Mouse (Mus musculus): Measurements from ENCODE around the gene Rpn1.

Rpn1 gene

GRCm38 (mm10) chr6:88095377-88095776 lies 11.1 kb downstream of the Rpn1 start:
- POLR2A ChIA-PET: interaction anchor here in 3 of 4 experiments (0.8 to 4.2 kb wide), 8 partner anchors 10 to 247 kb away, joined by 3 to 28 read pairs (median 4); partner anchors contain the start of genes Rab7 (in 2 of the 3) and Rpn1 (in 1 of the 3)
- CTCF ChIA-PET: no interaction called here

- POLR2A ChIA-PET: interaction anchor here in 3 of 4 experiments (0.6 to 4.1 kb wide), 9 partner anchors 12 to 1732 kb away, joined by 3 to 35 read pairs (median 4); partner anchors contain the start of genes Rab7 (in 1 of the 3) and Rpn1 (in 1 of the 3)
- CTCF ChIA-PET: interaction anchor here in 2 of 4 experiments (0.5 to 0.6 kb wide), 2 partner anchors 109 to 141 kb away, joined by 3 to 4 read pairs; no protein-coding TSS in a partner anchor
Observed at GRCm38 (mm10) chr6:88102096-88102495, 17.8 kb downstream of the Rpn1 start.

- POLR2A ChIA-PET: interaction anchor here in 3 of 4 experiments (0.6 to 4.6 kb wide), 36 partner anchors 7 to 736 kb away, joined by 3 to 35 read pairs (median 4); partner anchors contain the start of genes Rab7 (in 3 of the 3), Rpn1 (in 3 of the 3), H1fx (in 2 of the 3) and Abtb1 (in 1 of the 3)
- CTCF ChIA-PET: interaction anchor here (0.5 to 2.3 kb wide), 22 partner anchors 8 to 888 kb away, joined by 3 to 11 read pairs (median 3); partner anchors contain the start of gene Rpn1 (in 1 of the 4)
Observed at GRCm38 (mm10) chr6:88105783-88106611, 21.7 kb downstream of the Rpn1 start.

GRCm38 (mm10) chr6:88106612-88107123 lies 22.4 kb downstream of the Rpn1 start:
- ChIA-PET POLR2A (interaction anchor here in 3 of 4 experiments (0.6 to 4.6 kb wide), 14 partner anchors 11 to 729 kb away, joined by 3 to 31 read pairs (median 6); partner anchors contain the start of genes Rpn1 (in 3 of the 3) and Rab7 (in 2 of the 3)), CTCF (interaction anchor here in 3 of 4 experiments (0.5 to 1.9 kb wide), 6 partner anchors 9 to 19 kb away, joined by 3 to 9 read pairs (median 4); no protein-coding TSS in a partner anchor)

GRCm38 (mm10) chr6:88107661-88108535 lies 23.6 kb downstream of the Rpn1 start:
- ChIA-PET POLR2A (interaction anchor here in 3 of 4 experiments (0.5 to 4.6 kb wide), 32 partner anchors 8 to 1055 kb away, joined by 3 to 31 read pairs (median 4); partner anchors contain the start of genes Abtb1 (in 1 of the 3), Isy1 (in 1 of the 3), Rab43 (in 1 of the 3) and Rab7 (in 1 of the 3)), CTCF (interaction anchor here in 3 of 4 experiments (0.6 to 1.9 kb wide), 5 partner anchors 9 to 82 kb away, joined by 3 to 9 read pairs (median 6); no protein-coding TSS in a partner anchor)

- ChIA-PET POLR2A (interaction anchor here in 2 of 4 experiments (0.6 to 3.9 kb wide), 10 partner anchors 8 to 729 kb away, joined by 3 to 31 read pairs (median 3); partner anchors contain the start of genes Abtb1 (in 1 of the 2), Rab7 (in 1 of the 2) and Ruvbl1 (in 1 of the 2)), CTCF (interaction anchor here (0.5 to 4.7 kb wide), 23 partner anchors 9 to 747 kb away, joined by 3 to 49 read pairs (median 3); partner anchors contain the start of gene Rpn1 (in 1 of the 4))
Observed at GRCm38 (mm10) chr6:88113139-88113538, 28.9 kb downstream of the Rpn1 start.

GRCm38 (mm10) chr6:88114414-88114813 lies 30.1 kb downstream of the Rpn1 start:
- ChIA-PET CTCF (interaction anchor here in 3 of 4 experiments (2.0 to 4.7 kb wide), 4 partner anchors 9 to 128 kb away, joined by 7 to 49 read pairs (median 26); no protein-coding TSS in a partner anchor), POLR2A (interaction anchor here in 2 of 4 experiments (0.5 to 3.9 kb wide), 4 partner anchors 9 to 23 kb away, joined by 3 to 31 read pairs (median 8); no protein-coding TSS in a partner anchor)

- ChIA-PET CTCF (interaction anchor here in 2 of 4 experiments (0.6 to 2.0 kb wide), 6 partner anchors 9 to 566 kb away, joined by 3 to 7 read pairs (median 4); no protein-coding TSS in a partner anchor), POLR2A (interaction anchor here in 3 of 4 experiments (0.6 to 1.4 kb wide), 3 partner anchors 9 to 800 kb away, joined by 3 to 7 read pairs (median 3); partner anchors contain the start of gene Rab7 (in 1 of the 3))
Observed at GRCm38 (mm10) chr6:88116347-88117183, 32.3 kb downstream of the Rpn1 start.

GRCm38 (mm10) chr6:88117184-88117575 lies 32.9 kb downstream of the Rpn1 start:
- ChIA-PET CTCF (interaction anchor here in 3 of 4 experiments (0.6 to 2.0 kb wide), 5 partner anchors 9 to 567 kb away, joined by 3 to 7 read pairs (median 5); no protein-coding TSS in a partner anchor), POLR2A (interaction anchor here in 3 of 4 experiments (0.6 to 1.4 kb wide), 3 partner anchors 10 to 799 kb away, joined by 3 to 7 read pairs (median 3); partner anchors contain the start of gene Rab7 (in 1 of the 3))

GRCm38 (mm10) chr6:88119309-88119708 lies 35.0 kb downstream of the Rpn1 start:
- ChIA-PET POLR2A (no interaction called here), CTCF (no interaction called here)

GRCm38 (mm10) chr6:88120813-88121212 lies 36.5 kb downstream of the Rpn1 start:
- POLR2A ChIA-PET: no interaction called here
- CTCF ChIA-PET: no interaction called here

- ChIA-PET POLR2A (interaction anchor here in 1 of 4 experiments (1.1 to 4.0 kb wide), 4 partner anchors 9 to 60 kb away, joined by 5 to 31 read pairs (median 8); no protein-coding TSS in a partner anchor), CTCF (interaction anchor here in 3 of 4 experiments (1.0 to 3.0 kb wide), 3 partner anchors 9 kb away, joined by 3 to 49 read pairs (median 3); no protein-coding TSS in a partner anchor)
Observed at GRCm38 (mm10) chr6:88121781-88122180, 37.5 kb downstream of the Rpn1 start.

- ChIA-PET CTCF (interaction anchor here (0.5 to 3.0 kb wide), 138 partner anchors 9 to 856 kb away, joined by 3 to 49 read pairs (median 4); partner anchors contain the start of genes Abtb1 (in 2 of the 4), Copg1 (in 1 of the 4), Eefsec (in 1 of the 4) and Efcc1 (in 1 of the 4)), POLR2A (interaction anchor here in 3 of 4 experiments (0.5 to 4.0 kb wide), 69 partner anchors 9 to 1412 kb away, joined by 3 to 31 read pairs (median 4); partner anchors contain the start of genes Rab7 (in 3 of the 3), Rpn1 (in 3 of the 3), Sec61a1 (in 2 of the 3) and Abtb1 (in 1 of the 3))
Observed at GRCm38 (mm10) chr6:88123150-88123857, 39.0 kb downstream of the Rpn1 start.

GRCm38 (mm10) chr6:88123858-88124261 lies 39.6 kb downstream of the Rpn1 start:
- CTCF ChIA-PET: interaction anchor here (0.5 to 3.0 kb wide), 125 partner anchors 9 to 792 kb away, joined by 3 to 49 read pairs (median 4); partner anchors contain the start of genes Abtb1 (in 2 of the 4), Copg1 (in 1 of the 4), Eefsec (in 1 of the 4) and Efcc1 (in 1 of the 4)
- POLR2A ChIA-PET: interaction anchor here in 3 of 4 experiments (0.6 to 4.0 kb wide), 75 partner anchors 8 to 725 kb away, joined by 3 to 31 read pairs (median 4); partner anchors contain the start of genes Rab7 (in 3 of the 3), Rpn1 (in 3 of the 3), Ruvbl1 (in 2 of the 3) and Sec61a1 (in 2 of the 3)

- CTCF ChIA-PET: interaction anchor here (0.5 to 3.0 kb wide), 78 partner anchors 8 to 791 kb away, joined by 3 to 49 read pairs (median 5); partner anchors contain the start of genes Abtb1 (in 2 of the 4), Copg1 (in 1 of the 4), Efcc1 (in 1 of the 4) and Sec61a1 (in 1 of the 4)
- POLR2A ChIA-PET: interaction anchor here (0.5 to 4.0 kb wide), 51 partner anchors 9 to 719 kb away, joined by 3 to 31 read pairs (median 5); partner anchors contain the start of genes Rab7 (in 3 of the 4), Rpn1 (in 2 of the 4), Sec61a1 (in 2 of the 4) and Abtb1 (in 1 of the 4)
Observed at GRCm38 (mm10) chr6:88124551-88124950, 40.3 kb downstream of the Rpn1 start.

Data from embryonic stem cell, embryonic (primary cell).